Mouse (Mus musculus) heart, adult 2 months (tissue): ENCODE measurements at regions not wholly inside any gene's neighbourhood (a gene's known extent, or its start where the extent isn't known, plus 50 kb on each side); places are given as distances from the start of the nearest gene placed in this dataset.
"Not testable (repeated sequence)": the region's sequence is repeated elsewhere in the genome, so short reads cannot be mapped to it uniquely, and the experiment has no call there.

ENCODE experiments used
- DNase-seq, 2 experiments: peaks; one replicate each; pipeline ENCODE4 v3.0.0; 2021
- H3K27ac ChIP-seq: fragments of 200-600 bp; 2 replicates; pipeline ENCODE4 v1.8.1; 2022
- H3K27me3 ChIP-seq: fragments of 200-500 bp; 2 replicates; pipeline ENCODE4 v1.6.1; 2012; ENCODE audit warnings: mild to moderate bottlenecking, low read length, inconsistent platforms, mixed read lengths; ENCODE audit not compliant: control insufficient read depth, insufficient read depth
- H3K36me3 ChIP-seq: fragments of 200-500 bp; 2 replicates; pipeline ENCODE4 v1.6.1; 2012; ENCODE audit warnings: low read length, inconsistent platforms; ENCODE audit not compliant: control insufficient read depth, insufficient read depth
- H3K4me1 ChIP-seq: fragments of 200-500 bp; 2 replicates; pipeline ENCODE4 v1.6.1; 2011; ENCODE audit warnings: low read length; ENCODE audit not compliant: control insufficient read depth, insufficient read depth
- H3K4me3 ChIP-seq: fragments of 200-600 bp; 2 replicates; pipeline ENCODE4 v1.8.1; 2022
- H3K79me2 ChIP-seq: fragments of 200-500 bp; replicated peaks from 2 replicates; pipeline ENCODE4 v1.6.1; 2012; ENCODE audit warnings: mild to moderate bottlenecking, inconsistent platforms, low read length, moderate library complexity, mixed read lengths; ENCODE audit not compliant: control insufficient read depth, insufficient read depth
- H3K9ac ChIP-seq: fragments of 200-500 bp; 2 replicates; pipeline ENCODE4 v1.6.1; 2012; ENCODE audit warnings: low read depth, mild to moderate bottlenecking, control low read depth, inconsistent platforms, low read length, mixed read lengths
- CTCF ChIP-seq: fragments of 200-600 bp; IDR thresholded peaks from 2 replicates; pipeline ENCODE4 v1.8.1; 2022; ENCODE audit warnings: antibody characterized with exemption, mild to moderate bottlenecking, moderate library complexity
- EP300 ChIP-seq: fragments of 200-500 bp; IDR thresholded peaks from 2 replicates; pipeline ENCODE4 v1.6.1; 2011; ENCODE audit warnings: low read depth, low read length, control low read depth; ENCODE audit not compliant: insufficient read depth
- POLR2A ChIP-seq: fragments of 200-500 bp; IDR thresholded peaks from 2 replicates; pipeline ENCODE4 v1.6.1; 2011; ENCODE audit warnings: mild to moderate bottlenecking, low read depth, low read length, control low read depth; ENCODE audit not compliant: insufficient read depth
- WGBS: fragments of 180-500 bp; shearing (Covaris S2); methylation state at CpG from one replicate; pipeline ENCODE4 v1.1.7; 2018; 5-methylcytosine and 5-hydroxymethylcytosine counted together
- intact Hi-C: fragments of 180-260 bp; cut with DNase I; formaldehyde crosslinking; loops from one replicate; pipeline ENCODE4 v1.15.1; 2025

DNA sequence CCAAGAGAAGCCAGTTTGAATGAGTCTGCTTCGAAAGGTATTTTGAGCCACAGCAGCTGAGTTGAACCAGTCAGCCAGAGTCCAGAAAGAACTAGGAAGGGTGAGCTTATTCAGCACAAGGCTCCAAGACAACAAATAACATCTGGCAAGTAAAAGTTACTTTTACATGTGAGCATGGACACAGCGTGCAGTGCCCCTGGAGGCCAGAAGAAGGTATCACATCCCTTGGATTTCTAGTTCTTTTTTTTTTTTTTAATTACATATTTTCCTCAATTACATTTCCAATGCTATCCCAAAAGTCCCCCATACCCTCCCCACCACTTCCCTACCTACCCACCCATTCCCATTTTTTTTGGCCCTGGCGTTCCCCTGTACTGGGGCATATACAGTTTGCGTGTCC is 367.4 kb downstream of the Gm9008 start:
- DNase-seq, H3K4me1 ChIP-seq, H3K4me3 ChIP-seq, intact Hi-C loops, H3K27ac ChIP-seq, H3K27me3 ChIP-seq, H3K79me2 ChIP-seq, H3K36me3 ChIP-seq, H3K9ac ChIP-seq: not testable (repeated sequence)
- TF ChIP-seq CTCF, result 0 out of 2 replicates have a peak, but pooled peaks have one; percentile 4
- WGBS, result 73% methylated on average over 4 of the region's 4 CpGs

DNA sequence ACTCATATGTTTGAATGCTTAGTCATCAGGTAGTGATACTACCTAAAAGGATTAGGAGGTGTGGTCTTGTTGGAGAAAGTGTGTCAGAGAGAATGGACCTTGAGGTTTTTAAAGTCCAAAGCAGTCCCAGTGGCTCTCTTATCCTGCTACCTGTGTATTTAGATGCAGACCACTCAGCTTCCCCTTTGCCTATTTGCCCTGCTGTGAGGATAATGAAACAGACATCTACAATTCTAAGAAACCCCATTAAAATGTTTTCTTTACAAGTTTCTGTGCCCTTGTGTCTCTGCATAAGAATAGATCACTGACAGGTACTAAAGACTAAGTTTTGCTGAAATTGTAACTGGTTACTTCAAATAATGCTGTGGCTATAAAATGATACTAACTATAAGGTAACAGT is 381.8 kb downstream of the Gm9008 start:
- H3K27me3 ChIP-seq, result no peaks in the 10 kb centered on the region
- no peak for TF ChIP-seq EP300
- no peak for TF ChIP-seq POLR2A
- TF ChIP-seq CTCF, result no peak
- H3K79me2 ChIP-seq, result no peaks in the 10 kb centered on the region
- intact Hi-C loops, result no loop called here
- no peak for DNase-seq
- no peaks in the 10 kb centered on the region for H3K4me1 ChIP-seq
- no peak overlapping the region for H3K4me3 ChIP-seq
- no peak overlapping the region for H3K27ac ChIP-seq
- no peak overlapping the region for H3K9ac ChIP-seq
- no peaks in the 10 kb centered on the region for H3K36me3 ChIP-seq

DNA sequence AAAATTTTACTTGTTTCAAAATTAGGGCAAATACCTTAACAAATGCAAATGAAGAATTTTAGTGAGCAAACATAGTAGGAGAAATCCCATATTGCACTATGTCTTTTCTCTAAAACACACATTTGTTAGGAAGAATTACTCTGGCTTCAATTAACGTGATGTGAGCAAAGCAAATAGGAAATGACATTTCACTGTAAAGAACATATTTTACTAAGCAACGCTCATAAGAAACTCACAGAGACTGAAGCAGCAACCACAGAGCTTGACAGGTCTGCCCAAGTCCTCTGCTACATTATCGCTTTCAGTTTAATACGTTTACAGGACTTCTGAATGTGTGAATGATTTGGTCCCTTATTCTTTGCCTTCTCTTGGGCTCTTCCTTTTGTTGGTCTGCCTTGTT is 383.2 kb downstream of the Gm9008 start:
- intact Hi-C loops, result no loop called here
- no peak for TF ChIP-seq POLR2A
- TF ChIP-seq CTCF, result no peak
- no peak for TF ChIP-seq EP300
- H3K36me3 ChIP-seq, result no peaks in the 10 kb centered on the region
- H3K27me3 ChIP-seq, result no peaks in the 10 kb centered on the region
- 79% methylated on average over 4 of the region's 4 CpGs for WGBS
- H3K4me1 ChIP-seq, result no peaks in the 10 kb centered on the region
- no peak overlapping the region for H3K9ac ChIP-seq
- H3K4me3 ChIP-seq, result no peak overlapping the region
- no peak for DNase-seq
- H3K27ac ChIP-seq, result no peak overlapping the region
- H3K79me2 ChIP-seq, result no peaks in the 10 kb centered on the region

DNA sequence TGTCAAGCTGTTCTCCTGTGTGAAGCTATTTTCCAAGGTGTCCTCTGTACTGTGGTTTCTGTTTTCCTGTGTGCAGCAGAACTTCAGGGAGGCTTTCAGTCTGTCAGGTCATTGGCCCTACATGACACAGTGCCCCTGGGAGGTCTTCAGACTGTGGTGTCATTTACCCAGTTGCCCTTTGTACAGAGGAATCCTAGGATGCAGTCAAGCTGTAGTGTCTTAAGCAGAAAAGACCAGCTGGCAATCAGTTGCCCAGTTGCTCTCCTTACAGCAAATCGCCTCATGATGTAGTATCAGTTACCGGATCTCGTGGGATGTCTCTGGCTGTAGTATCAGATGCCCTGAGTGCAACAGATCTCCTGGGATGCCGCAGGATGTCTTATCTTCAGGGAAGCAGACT is 432.2 kb downstream of the Gm9008 start:
- DNase-seq, result no peak
- Histone ChIP-seq H3K27ac (no peak overlapping the region), H3K79me2 (no peaks in the 10 kb centered on the region), H3K4me3 (no peak overlapping the region), H3K9ac (no peak overlapping the region), H3K4me1 (no peaks in the 10 kb centered on the region), H3K27me3 (no peaks in the 10 kb centered on the region), H3K36me3 (no peaks in the 10 kb centered on the region)
- no peak for TF ChIP-seq EP300
- TF ChIP-seq POLR2A, result no peak
- 63% methylated on average over 4 of the region's 4 CpGs for WGBS
- intact Hi-C loops, result no loop called here

DNA sequence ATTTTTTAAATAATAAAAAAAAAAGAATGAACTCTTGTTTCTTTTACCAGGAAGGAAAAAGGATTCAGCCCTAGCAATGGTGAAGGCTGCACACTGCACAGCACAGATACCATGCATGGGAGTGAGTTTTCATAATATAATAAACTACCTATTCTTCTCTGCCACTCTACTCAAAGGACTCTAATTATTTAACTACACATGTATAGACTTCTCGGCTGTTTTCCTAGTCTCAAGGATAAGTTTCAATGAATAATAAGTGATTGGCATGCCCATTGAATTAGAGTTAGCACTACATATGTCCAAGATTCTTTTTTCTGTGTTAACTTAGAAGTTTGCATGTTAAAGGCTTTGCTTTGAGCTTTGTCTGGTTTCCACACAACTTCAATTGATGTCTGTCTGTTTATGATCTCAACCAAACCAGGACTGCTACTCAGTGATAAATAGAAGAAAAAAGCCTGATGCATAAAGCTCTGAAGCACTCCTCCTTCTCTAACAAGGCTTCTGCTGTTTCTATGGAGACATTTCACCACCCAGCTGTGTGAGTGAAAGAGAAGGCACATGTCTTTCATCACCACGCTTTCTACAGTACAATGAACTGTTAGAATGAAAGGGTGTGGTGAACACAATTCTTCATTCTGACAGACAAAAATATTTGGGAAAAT is 444.8 kb downstream of the Gm9008 start:
- no peaks in the 10 kb centered on the region for H3K79me2 ChIP-seq
- H3K27me3 ChIP-seq, result no peaks in the 10 kb centered on the region
- DNase-seq, result no peak
- no peak overlapping the region for H3K27ac ChIP-seq
- TF ChIP-seq CTCF, result no peak
- TF ChIP-seq POLR2A, result no peak
- no peak for TF ChIP-seq EP300
- WGBS, result 51% methylated on average over 2 of the region's 2 CpGs
- no peaks in the 10 kb centered on the region for H3K36me3 ChIP-seq
- H3K9ac ChIP-seq, result no peak overlapping the region
- intact Hi-C loops, result no loop called here
- no peaks in the 10 kb centered on the region for H3K4me1 ChIP-seq
- H3K4me3 ChIP-seq, result no peak overlapping the region

DNA sequence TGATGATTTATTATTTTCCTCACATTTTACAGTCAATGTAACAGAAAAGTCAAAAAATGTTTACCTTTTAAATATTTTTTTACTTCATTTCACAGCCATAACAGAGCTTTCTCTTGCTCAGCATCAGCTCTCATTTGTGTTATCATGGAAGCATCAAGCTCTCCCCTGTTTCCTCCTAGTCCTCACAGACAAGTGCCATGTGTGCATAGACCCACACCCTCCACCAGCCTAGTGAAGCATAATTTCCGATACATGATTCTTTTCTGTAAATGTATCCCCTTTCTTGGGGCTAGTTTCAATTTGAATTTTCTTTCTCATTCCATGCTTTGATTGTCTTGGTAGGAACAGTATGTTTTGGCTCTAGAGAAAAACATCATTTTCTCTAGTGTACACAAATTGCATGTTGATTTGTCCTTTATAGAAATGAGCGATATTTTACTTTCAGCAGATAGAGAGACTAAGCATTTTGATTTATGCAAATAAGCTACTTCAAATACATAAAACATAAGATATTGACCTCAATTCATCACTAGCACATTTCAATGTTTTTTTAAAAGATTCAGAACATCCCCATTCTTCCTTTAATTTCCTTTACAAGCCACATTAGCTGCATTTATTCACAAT is 489.7 kb downstream of the Gm9008 start:
- no peaks in the 10 kb centered on the region for H3K27me3 ChIP-seq
- intact Hi-C loops, result no loop called here
- H3K4me1 ChIP-seq, result no peaks in the 10 kb centered on the region
- TF ChIP-seq POLR2A (no peak), EP300 (no peak), CTCF (no peak)
- H3K79me2 ChIP-seq, result no peaks in the 10 kb centered on the region
- H3K9ac ChIP-seq, result no peak overlapping the region
- WGBS, result 85% methylated on average over 2 of the region's 2 CpGs
- H3K27ac ChIP-seq, result no peak overlapping the region
- no peak for DNase-seq
- H3K36me3 ChIP-seq, result no peaks in the 10 kb centered on the region
- H3K4me3 ChIP-seq, result no peak overlapping the region
